Mouse (Mus musculus) liver, embryonic 14.5 days (tissue): Measurements from ENCODE around the gene Kdm1b. TPM values are rescaled to one million over a fixed set of nuclear protein-coding genes. Genes with fewer than 3 reads are reported as not detected.
A peak's percentile ranks its signal among the peaks of the same experiment; 100 is the strongest.

Source experiments
- ATAC-seq: fragments of 200-750 bp; cut with Nextera tagmentation; 2 replicates; pipeline ENCODE4 v1.8.0; 2017; ENCODE audit warnings: moderate number of reproducible peaks, mild to moderate bottlenecking, moderate library complexity; ENCODE audit not compliant: insufficient read depth
- DNase-seq, 3 experiments: peaks; one replicate each; pipeline ENCODE4 v3.0.0-alpha.2; 2012 to 2013; ENCODE audit warnings: low read depth in 3 of 3, low spot score in 3 of 3
- H3K27ac ChIP-seq: fragments of 300-500 bp; sonication (generic); 2 replicates; pipeline ENCODE4 v1.5.1; 2014; ENCODE audit warnings: moderate library complexity, mild to moderate bottlenecking, control low read depth, inconsistent platforms
- H3K27me3 ChIP-seq: fragments of 300-500 bp; sonication (generic); 2 replicates; pipeline ENCODE4 v1.6.1; 2014; ENCODE audit warnings: mild to moderate bottlenecking, low read length, moderate library complexity; ENCODE audit not compliant: control insufficient read depth, insufficient read depth
- H3K36me3 ChIP-seq: fragments of 300-500 bp; sonication (generic); replicated peaks from 2 replicates; pipeline ENCODE4 v1.6.1; 2014; ENCODE audit warnings: low read depth; ENCODE audit not compliant: control insufficient read depth, insufficient read depth
- H3K4me1 ChIP-seq, 2 experiments: fragments of 200-500 bp in 1 of 2; fragments of 300-500 bp in 1 of 2; sonication (generic) in 1 of 2; replicated peaks; 2 replicates each; pipeline ENCODE4 v1.6.1; 2012 to 2014; ENCODE audit warnings: antibody characterized with exemption in 1 of 2, inconsistent platforms in 1 of 2, low read length in 1 of 2; ENCODE audit not compliant: control insufficient read depth in 2 of 2, insufficient read depth in 2 of 2
- H3K4me2 ChIP-seq: fragments of 300-500 bp; sonication (generic); 2 replicates; pipeline ENCODE4 v1.6.1; 2014; ENCODE audit warnings: low read depth, mild to moderate bottlenecking, control low read depth, moderate library complexity
- H3K4me3 ChIP-seq, 2 experiments: fragments of 200-500 bp in 1 of 2; fragments of 300-500 bp in 1 of 2; sonication (generic) in 1 of 2; 2 replicates each; pipeline ENCODE4 v1.5.1; 2012 to 2014; ENCODE audit warnings: low read depth in 2 of 2, low read length in 2 of 2, mild to moderate bottlenecking in 2 of 2, control low read depth in 1 of 2, inconsistent platforms in 1 of 2, moderate library complexity in 1 of 2; ENCODE audit not compliant: insufficient read depth in 1 of 2
- H3K9ac ChIP-seq: fragments of 300-500 bp; sonication (generic); replicated peaks from 2 replicates; pipeline ENCODE4 v1.6.1; 2014; ENCODE audit warnings: mild to moderate bottlenecking, control low read depth, moderate library complexity
- H3K9me3 ChIP-seq: fragments of 300-500 bp; sonication (generic); 2 replicates; pipeline ENCODE4 v1.6.1; 2016; ENCODE audit warnings: low read length, mixed read lengths; ENCODE audit not compliant: control insufficient read depth
- CTCF ChIP-seq: IDR thresholded peaks from 2 replicates; pipeline ENCODE4 v1.5.1; 2016; ENCODE audit warnings: antibody characterized with exemption, low read depth, control low read depth
- EP300 ChIP-seq: IDR thresholded peaks from 2 replicates; pipeline ENCODE4 v1.6.1; 2016; ENCODE audit warnings: antibody characterized with exemption, low read depth
- WGBS: fragments of 180-500 bp; shearing (Covaris S2); extraction: QIAGEN DNeasy Blood & Tissue Kit; methylation state at CpG from one replicate; pipeline ENCODE4 v1.1.7; 2014; ENCODE audit not compliant: insufficient replicate concordance; 5-methylcytosine and 5-hydroxymethylcytosine counted together
- polyA plus RNA-seq, 2 experiments: library from polyadenylated mRNA; depleted of rRNA in 1 of 2; stranded (reverse) in 1 of 2; unstranded in 1 of 2; fragments of >200 nt; fragmentation: Nextera tagmentation in 1 of 2; extraction: Ambion mirVana in 1 of 2; gene quantifications; 2 replicates each; pipeline versions ENCODE4 v1.2.1 to v1.2.3; 2012 to 2014

Kdm1b gene
- polyA plus RNA-seq, 2 experiments = 2.5 to 2.8 TPM

DNA sequence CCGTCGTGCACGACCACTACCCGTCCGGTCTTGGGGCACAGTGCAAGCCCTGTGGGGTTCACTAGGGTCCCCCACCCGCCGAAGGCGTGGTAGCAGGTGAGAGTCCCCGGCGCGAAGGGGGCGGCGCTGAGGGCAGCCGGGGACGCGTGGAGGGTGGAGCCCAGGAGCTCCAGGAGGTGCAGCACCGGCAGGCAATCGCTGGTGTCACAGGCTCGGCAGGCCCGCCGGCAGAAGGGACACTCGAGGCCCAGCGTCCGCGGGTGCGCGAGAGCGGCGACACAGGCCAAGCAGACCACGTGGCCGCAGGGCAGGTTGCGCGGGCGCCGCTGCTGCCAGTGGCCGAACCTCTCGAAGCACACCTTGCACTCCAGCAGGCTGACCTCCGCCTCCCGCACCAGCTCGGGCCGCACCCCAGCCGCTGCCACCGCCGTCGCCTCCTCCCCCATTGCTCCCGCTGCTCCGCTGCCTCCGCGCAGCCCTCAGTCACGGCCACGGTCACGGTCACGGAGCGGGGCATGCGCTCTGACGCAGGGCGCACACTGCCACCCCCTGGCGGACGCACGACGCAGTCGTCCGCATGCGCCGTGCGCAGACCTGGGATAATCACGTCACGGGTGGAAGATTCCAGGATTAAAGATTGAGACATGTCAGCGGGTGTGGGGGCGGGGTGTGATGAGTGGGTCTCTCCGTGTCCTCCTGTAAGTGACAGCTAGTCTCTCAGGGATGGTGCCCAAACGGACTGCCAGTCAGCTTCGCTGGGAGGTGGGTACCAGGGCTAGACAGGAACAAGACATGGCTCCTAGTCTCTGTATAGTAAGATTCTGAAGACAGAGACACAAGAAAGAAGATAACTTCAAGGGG, 28.7 kb upstream of the Kdm1b start, which contains the start of gene Nhlrc1:
TSS of gene Nhlrc1 (minus strand) at position 517 of the 861 bp plus-strand sequence.
- H3K9me3 ChIP-seq = no peaks in the 10 kb centered on the region
- H3K27me3 ChIP-seq = no peaks in the 10 kb centered on the region
- WGBS = 6% methylated on average over 61 of the region's 73 CpGs
- ATAC-seq = peak; percentile 59; the same call in 1 of the 2 replicates
- peak in 2 of 3 experiments; percentile 20 to 26 for DNase-seq
- no peaks in the 10 kb centered on the region for H3K36me3 ChIP-seq
- no peak within 1 kb of the TSS for H3K27ac ChIP-seq
- H3K9ac ChIP-seq = peak within 1 kb of the TSS; percentile 3; the same call in 1 of the 2 replicates
- peak within 1 kb of the TSS; percentile 77 for H3K4me2 ChIP-seq
- 0 out of 4 replicates have a peak, but pooled peaks cover 0 to 2% of the 10 kb centered on the region in 2 experiments for H3K4me1 ChIP-seq
- H3K4me3 ChIP-seq = peak within 1 kb of the TSS; percentile 37 to 59
- TF ChIP-seq EP300 = no peak
- TF ChIP-seq CTCF = peak; percentile 86

DNA sequence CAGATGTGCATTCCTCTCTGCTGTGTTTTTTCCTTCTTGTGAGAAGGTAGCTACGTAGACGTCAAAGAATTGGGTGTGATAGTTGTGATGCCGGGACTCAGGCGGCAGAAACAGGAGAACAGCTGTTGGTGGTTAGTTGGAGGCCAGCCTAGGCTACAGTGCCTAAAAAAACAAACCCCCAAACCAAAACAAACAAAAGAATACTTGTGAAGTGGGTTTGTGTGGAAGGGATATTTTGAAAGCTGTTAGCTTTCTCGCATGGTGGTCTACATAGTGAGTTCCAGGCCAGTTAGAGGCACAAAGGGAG, 28.2 kb upstream of the Kdm1b start:
- H3K36me3 ChIP-seq = no peaks in the 10 kb centered on the region
- no peak for TF ChIP-seq CTCF
- no peak for TF ChIP-seq EP300
- H3K4me1 ChIP-seq = 0 out of 4 replicates have a peak, but pooled peaks cover 0 to 2% of the 10 kb centered on the region in 2 experiments
- no peak for DNase-seq
- no peak overlapping the region for H3K9ac ChIP-seq
- no peak overlapping the region for H3K27ac ChIP-seq
- peak overlapping the region; percentile 77 for H3K4me2 ChIP-seq
- whole genome bisulfite sequencing = 71% methylated on average over 5 of the region's 5 CpGs
- no peaks in the 10 kb centered on the region for H3K27me3 ChIP-seq
- no peak for ATAC-seq
- H3K9me3 ChIP-seq = no peaks in the 10 kb centered on the region
- no peak overlapping the region for H3K4me3 ChIP-seq

DNA sequence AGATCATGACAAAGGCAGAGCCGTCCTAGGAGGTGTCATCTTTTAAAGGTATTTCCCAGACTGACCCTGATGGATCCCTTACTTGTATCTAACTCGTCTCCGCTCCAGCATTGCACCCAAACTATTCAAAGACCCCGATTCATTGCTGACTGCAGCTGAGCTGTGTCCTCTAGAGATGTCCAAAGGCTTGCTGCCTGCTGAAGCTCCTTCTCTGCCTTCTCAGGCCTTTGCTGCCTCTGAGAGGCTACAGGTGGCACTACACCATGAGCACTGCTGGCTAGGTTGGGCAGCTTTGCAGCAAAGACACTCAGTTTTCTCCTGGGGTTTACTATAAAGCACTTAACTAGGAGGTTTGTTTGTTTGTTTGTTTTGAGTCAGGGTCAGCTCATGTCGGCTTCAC, 26.0 kb upstream of the Kdm1b start:
- Histone ChIP-seq H3K4me2 (no peak overlapping the region), H3K36me3 (no peaks in the 10 kb centered on the region), H3K4me3 (no peak overlapping the region), H3K4me1 (0 out of 4 replicates have a peak, but pooled peaks cover 0 to 2% of the 10 kb centered on the region in 2 experiments), H3K27me3 (no peaks in the 10 kb centered on the region), H3K27ac (no peak overlapping the region), H3K9ac (no peak overlapping the region), H3K9me3 (no peaks in the 10 kb centered on the region)
- WGBS = 31% methylated on average over 5 of the region's 5 CpGs
- no peak for DNase-seq
- TF ChIP-seq EP300 (no peak), CTCF (peak; percentile 76)
- no peak for ATAC-seq

DNA sequence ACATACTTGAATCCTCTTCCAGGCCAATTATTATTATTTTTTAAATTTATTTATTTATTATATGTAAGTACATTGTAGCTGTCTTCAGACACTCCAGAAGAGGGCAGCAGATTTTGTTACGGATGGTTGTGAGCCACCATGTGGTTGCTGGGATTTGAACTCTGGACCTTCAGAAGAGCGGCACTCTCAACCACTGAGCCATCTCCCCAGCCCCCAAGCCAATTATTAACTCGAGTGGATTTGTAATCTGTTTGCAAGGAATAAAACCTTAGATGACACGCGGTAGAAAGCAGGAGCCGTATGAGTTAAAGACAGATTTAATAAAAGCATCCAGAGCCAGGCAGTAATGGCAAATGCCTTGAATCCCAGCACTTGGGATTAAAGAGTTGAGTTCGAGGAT, 23.5 kb upstream of the Kdm1b start:
- Histone ChIP-seq H3K4me1 (no peaks in the 10 kb centered on the region), H3K27me3 (no peaks in the 10 kb centered on the region), H3K27ac (no peak overlapping the region), H3K4me2 (no peak overlapping the region), H3K9ac (no peak overlapping the region), H3K9me3 (no peaks in the 10 kb centered on the region), H3K36me3 (no peaks in the 10 kb centered on the region), H3K4me3 (no peak overlapping the region)
- DNase-seq = no peak
- ATAC-seq = no peak
- WGBS = 64% methylated on average over 7 of the region's 7 CpGs
- TF ChIP-seq EP300 (no peak), CTCF (0 out of 2 replicates have a peak, but pooled peaks have one; percentile 10)

DNA sequence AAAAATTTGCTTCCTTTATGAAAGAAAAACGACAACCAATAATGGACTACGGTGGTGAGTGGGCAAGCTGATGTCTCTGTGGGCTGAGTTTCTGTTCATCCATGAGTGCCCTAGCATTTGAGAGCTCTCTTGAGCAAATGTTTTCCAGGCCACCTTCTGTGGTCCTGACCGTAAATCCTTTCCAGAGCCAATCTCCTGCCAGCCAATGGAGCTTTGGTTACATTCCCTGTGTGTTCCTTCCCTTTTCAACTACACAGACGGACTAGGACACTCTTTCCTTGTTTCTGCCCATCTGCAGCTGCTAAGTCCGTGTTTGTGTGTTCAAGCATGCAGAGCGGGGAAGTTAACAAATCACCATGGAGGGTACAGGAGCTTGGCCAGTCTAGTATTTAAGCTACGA, 22.5 kb upstream of the Kdm1b start:
- DNase-seq (no peak), ATAC-seq (no peak)
- H3K9me3 ChIP-seq = no peaks in the 10 kb centered on the region
- no peaks in the 10 kb centered on the region for H3K4me1 ChIP-seq
- H3K4me2 ChIP-seq = no peak overlapping the region
- WGBS = 67% methylated on average over 7 of the region's 7 CpGs
- no peak overlapping the region for H3K9ac ChIP-seq
- TF ChIP-seq CTCF (no peak), EP300 (no peak)
- H3K27me3 ChIP-seq = no peaks in the 10 kb centered on the region
- H3K4me3 ChIP-seq = no peak overlapping the region
- H3K36me3 ChIP-seq = no peaks in the 10 kb centered on the region
- no peak overlapping the region for H3K27ac ChIP-seq
